Mouse (Mus musculus) erythroblast, adult 5-6 weeks (primary cell): ENCODE measurements around the gene Ccdc27. TPM values are rescaled to one million over a fixed set of nuclear protein-coding genes. Genes with fewer than 3 reads are reported as not detected.

Source experiments
- ATAC-seq: replicated peaks from 2 replicates; pipeline ENCODE4 v1.8.0; 2016; ENCODE audit warnings: moderate number of reproducible peaks, mild to moderate bottlenecking, moderate TSS enrichment, inconsistent platforms; ENCODE audit not compliant: poor library complexity, low FRiP score, severe bottlenecking
- total RNA-seq, 2 experiments: library from RNA; stranded (forward) in 1 of 2; stranded (reverse) in 1 of 2; fragments of 150-400 nt in 1 of 2; fragments of 200-764, 138-1000 nt in 1 of 2; gene quantifications; 2 replicates each; pipeline versions ENCODE4 v1.2.3 to v1.2.4; 2015 to 2017; ENCODE audit warnings: low replicate concordance in 2 of 2

Gene Ccdc27
- total RNA-seq, 2 experiments from 2014 or later: not detected

- ATAC-seq: no peak
Observed at GRCm38 (mm10) chr4:154026441-154026761, 16.1 kb downstream of the Ccdc27 start.

GRCm38 (mm10) chr4:154025641-154026440 is 16.6 kb downstream of the Ccdc27 start, which contains the start of gene Smim1:
Gene Smim1 (minus strand): TSS chr4:154026230.
- ATAC-seq: peak; percentile 60

- ATAC-seq: peak; percentile 9; the same call in 1 of the 2 replicates
Observed at GRCm38 (mm10) chr4:154024729-154025521, 17.6 kb downstream of the Ccdc27 start.

GRCm38 (mm10) chr4:154023754-154024601 is 18.5 kb downstream of the Ccdc27 start:
- ATAC-seq: peak; percentile 66

GRCm38 (mm10) chr4:154022844-154023243 is 19.6 kb downstream of the Ccdc27 start:
- ATAC-seq: no peak

- no peak for ATAC-seq
Observed at GRCm38 (mm10) chr4:154022407-154022806, 20.1 kb downstream of the Ccdc27 start.

GRCm38 (mm10) chr4:154021432-154021831 is 21.0 kb downstream of the Ccdc27 start:
- ATAC-seq: no peak

GRCm38 (mm10) chr4:154019571-154019970 is 22.9 kb downstream of the Ccdc27 start:
- no peak for ATAC-seq

- ATAC-seq: no peak
Observed at GRCm38 (mm10) chr4:154015476-154015875, 27.0 kb downstream of the Ccdc27 start.

- no peak for ATAC-seq
Observed at GRCm38 (mm10) chr4:154012132-154012882, 30.2 kb downstream of the Ccdc27 start.

- ATAC-seq: peak; percentile 91
Observed at GRCm38 (mm10) chr4:154011646-154012089, 30.8 kb downstream of the Ccdc27 start, which contains the start of gene Lrrc47. Gene Lrrc47 (plus strand): TSS chr4:154011731.

- ATAC-seq: no peak
Observed at GRCm38 (mm10) chr4:154010907-154011645, 31.4 kb downstream of the Ccdc27 start.

- no peak for ATAC-seq
Observed at GRCm38 (mm10) chr4:154007759-154008158, 34.7 kb downstream of the Ccdc27 start.

GRCm38 (mm10) chr4:154006264-154006663 is 36.2 kb downstream of the Ccdc27 start:
- ATAC-seq: no peak

GRCm38 (mm10) chr4:154005488-154005887 is 37.0 kb downstream of the Ccdc27 start:
- ATAC-seq: no peak

GRCm38 (mm10) chr4:153993505-153993904 is 49.0 kb downstream of the Ccdc27 start:
- no peak for ATAC-seq

GRCm38 (mm10) chr4:153992715-153993114 is 49.8 kb downstream of the Ccdc27 start:
- no peak for ATAC-seq

GRCm38 (mm10) chr4:153980470-153980869 is 62.0 kb downstream of the Ccdc27 start:
- ATAC-seq: no peak

- no peak for ATAC-seq
Observed at GRCm38 (mm10) chr4:153979243-153979642, 63.2 kb downstream of the Ccdc27 start.
